In the genomic region with DNA sequence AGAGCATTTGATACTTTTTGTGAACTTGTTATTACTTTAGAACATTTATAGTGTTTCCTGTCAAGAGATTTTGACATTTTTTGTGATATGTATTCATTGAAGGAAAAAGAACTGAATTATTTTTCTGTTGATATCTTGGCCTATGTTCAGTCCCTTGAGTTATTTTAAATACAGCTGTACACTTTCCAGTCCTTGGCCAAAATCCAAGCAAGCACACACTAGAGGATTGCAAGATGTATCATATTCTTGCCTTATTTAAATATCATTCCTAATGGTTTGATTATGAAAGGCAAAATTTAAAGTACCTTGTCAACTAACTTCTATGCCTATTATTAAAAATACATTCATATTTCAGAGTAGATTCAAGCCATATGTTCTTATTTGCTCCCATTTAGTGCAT, we compare ENCODE assay signal across 28 mouse cellular contexts.
DNase-seq lines count a peak whose midpoint lies in the region; ATAC-seq and TF ChIP-seq lines count a peak whose summit lies in the region.
"Had no signal": no experiment of that assay in that cellular context is flagged by ENCODE, and none has a peak within 500 bp of the region (broad histone marks: within the 10 kb centered on the region; RNA-seq: fewer than 3 reads in every experiment).

No protein-coding gene starts in this region.

- peak; percentile 31 for DNase-seq in forebrain, embryonic 14.5 days (ENCODE audit: low spot score)
- peak; percentile 53 for DNase-seq in limb, embryonic 14.5 days (ENCODE audit: low spot score)
- DNase-seq in limb, embryonic 10.5 days (ENCODE audit: low spot score), result no peak
- peak; percentile 9 for DNase-seq in lung, postnatal 0 days (ENCODE audit: low spot score)
- no peak for DNase-seq in lung, postnatal 36 days
- peak; percentile 31 for DNase-seq in brain, embryonic 14.5 days (ENCODE audit: low read depth)
- DNase-seq: adrenal gland, postnatal 10 days; adrenal gland, postnatal 36 days; B cell, adult 2 months; cerebellum, adult 11-12 months; cerebellum, adult 8-10 months; cerebellum, postnatal 10 days; cerebellum, postnatal 36 days; embryo, embryonic 11 days; gastrocnemius, postnatal 10 days; gastrocnemius, postnatal 36 days; heart, adult 2 months; heart, postnatal 14 days; heart, postnatal 4 days had no signal

- H3K4me3 ChIP-seq in forebrain, embryonic 14.5 days (ENCODE audit: low read depth, low read length), result no peak overlapping the region
- no peak overlapping the region for H3K4me3 ChIP-seq in forebrain, embryonic 13.5 days
- no peak overlapping the region for H3K4me3 ChIP-seq in limb, embryonic 14.5 days (replicated peaks; ENCODE audit: low read length)
- no peak overlapping the region for H3K4me3 ChIP-seq in limb, embryonic 10.5 days
- no peak overlapping the region for H3K4me3 ChIP-seq in lung, postnatal 0 days (ENCODE audit: low read depth, low read length)
- H3K4me3 ChIP-seq: embryonic facial prominence, embryonic 15.5 days; heart, adult 2 months; heart, embryonic 10.5 days; heart, embryonic 13.5 days had no signal

- no peak for TF ChIP-seq EP300 in lung, postnatal 0 days (IDR thresholded peaks at IDR 0.05)

- ATAC-seq in forebrain, embryonic 14.5 days, result no peak
- ATAC-seq in forebrain, embryonic 13.5 days, result no peak
- ATAC-seq in limb, embryonic 14.5 days (ENCODE audit: low FRiP score, low read depth), result no peak
- no peak for ATAC-seq in lung, postnatal 0 days
- ATAC-seq: hindbrain, postnatal 0 days; Patski had no signal

- no peaks in the 10 kb centered on the region for H3K4me1 ChIP-seq in forebrain, embryonic 14.5 days (ENCODE audit: control insufficient read depth, insufficient read depth, low read length)
- H3K4me1 ChIP-seq in forebrain, embryonic 13.5 days, result no peaks in the 10 kb centered on the region
- H3K4me1 ChIP-seq in limb, embryonic 14.5 days (ENCODE audit: control insufficient read depth, insufficient read depth, low read length), result no peaks in the 10 kb centered on the region
- no peaks in the 10 kb centered on the region for H3K4me1 ChIP-seq in limb, embryonic 10.5 days
- no peaks in the 10 kb centered on the region for H3K4me1 ChIP-seq in lung, postnatal 0 days (ENCODE audit: insufficient read depth, low read depth, low read length)
- H3K4me1 ChIP-seq: embryonic facial prominence, embryonic 15.5 days; heart, embryonic 10.5 days; heart, embryonic 13.5 days had no signal

- no peaks in the 10 kb centered on the region for H3K27me3 ChIP-seq in forebrain, embryonic 14.5 days (replicated peaks; ENCODE audit: control insufficient read depth, insufficient read depth, low read length)
- no peaks in the 10 kb centered on the region for H3K27me3 ChIP-seq in forebrain, embryonic 13.5 days
- H3K27me3 ChIP-seq in limb, embryonic 14.5 days (ENCODE audit: control insufficient read depth, insufficient read depth, low read length), result no peaks in the 10 kb centered on the region
- no peaks in the 10 kb centered on the region for H3K27me3 ChIP-seq in limb, embryonic 10.5 days (ENCODE audit: low read depth, poor library complexity, severe bottlenecking)
- no peaks in the 10 kb centered on the region for H3K27me3 ChIP-seq in lung, postnatal 0 days (replicated peaks; ENCODE audit: insufficient read depth, low read length)
- H3K27me3 ChIP-seq: CH12.LX; embryonic facial prominence, embryonic 15.5 days; heart, embryonic 13.5 days; Patski had no signal

- no peaks in the 10 kb centered on the region for H3K9me3 ChIP-seq in forebrain, embryonic 14.5 days (replicated peaks; ENCODE audit: control insufficient read depth, low read length)
- no peaks in the 10 kb centered on the region for H3K9me3 ChIP-seq in forebrain, embryonic 13.5 days (replicated peaks)
- H3K9me3 ChIP-seq in limb, embryonic 14.5 days (ENCODE audit: control insufficient read depth, low read length), result no peaks in the 10 kb centered on the region
- no peaks in the 10 kb centered on the region for H3K9me3 ChIP-seq in limb, embryonic 10.5 days (replicated peaks)
- no peaks in the 10 kb centered on the region for H3K9me3 ChIP-seq in lung, postnatal 0 days (ENCODE audit: low read length)
- H3K9me3 ChIP-seq: embryonic facial prominence, embryonic 15.5 days; G1E; heart, embryonic 10.5 days; heart, embryonic 13.5 days had no signal

- H3K36me3 ChIP-seq in forebrain, embryonic 14.5 days (ENCODE audit: control insufficient read depth, insufficient read depth, low read length), result no peaks in the 10 kb centered on the region
- H3K36me3 ChIP-seq in forebrain, embryonic 13.5 days (ENCODE audit: poor library complexity, severe bottlenecking), result no peaks in the 10 kb centered on the region
- no peaks in the 10 kb centered on the region for H3K36me3 ChIP-seq in limb, embryonic 14.5 days (ENCODE audit: control insufficient read depth, insufficient read depth, low read length)
- H3K36me3 ChIP-seq in limb, embryonic 10.5 days, result no peaks in the 10 kb centered on the region
- no peaks in the 10 kb centered on the region for H3K36me3 ChIP-seq in lung, postnatal 0 days (ENCODE audit: insufficient read depth, low read length)
- H3K36me3 ChIP-seq: embryonic facial prominence, embryonic 15.5 days; G1E; heart, embryonic 10.5 days; heart, embryonic 13.5 days had no signal

- no peak overlapping the region for H3K27ac ChIP-seq in forebrain, embryonic 14.5 days (ENCODE audit: low read depth, low read length)
- H3K27ac ChIP-seq in forebrain, embryonic 13.5 days, result no peak overlapping the region
- no peak overlapping the region for H3K27ac ChIP-seq in limb, embryonic 14.5 days (replicated peaks; ENCODE audit: low read depth, low read length)
- H3K27ac ChIP-seq in limb, embryonic 10.5 days, result no peak overlapping the region
- no peak overlapping the region for H3K27ac ChIP-seq in lung, postnatal 0 days (ENCODE audit: low read length)
- H3K27ac ChIP-seq: embryonic facial prominence, embryonic 15.5 days; heart, adult 2 months; heart, embryonic 10.5 days; heart, embryonic 13.5 days; hindbrain, embryonic 14.5 days; hindbrain, postnatal 0 days had no signal

- no peak overlapping the region for H3K9ac ChIP-seq in forebrain, embryonic 14.5 days (ENCODE audit: low read length)
- H3K9ac ChIP-seq in forebrain, embryonic 13.5 days, result no peak overlapping the region
- no peak overlapping the region for H3K9ac ChIP-seq in limb, embryonic 14.5 days (ENCODE audit: low read depth, low read length, severe bottlenecking)
- H3K9ac ChIP-seq in lung, postnatal 0 days (replicated peaks; ENCODE audit: low read depth), result no peak overlapping the region
- H3K9ac ChIP-seq: embryonic facial prominence, embryonic 15.5 days; heart, embryonic 13.5 days; hindbrain, embryonic 14.5 days had no signal

- H3K4me2 ChIP-seq in forebrain, embryonic 14.5 days (ENCODE audit: low read length), result no peak overlapping the region
- no peak overlapping the region for H3K4me2 ChIP-seq in forebrain, embryonic 13.5 days
- H3K4me2 ChIP-seq in limb, embryonic 14.5 days (replicated peaks; ENCODE audit: low read depth, low read length, severe bottlenecking), result no peak overlapping the region
- no peak overlapping the region for H3K4me2 ChIP-seq in lung, postnatal 0 days (replicated peaks; ENCODE audit: low read depth, low read length)
- H3K4me2 ChIP-seq: embryonic facial prominence, embryonic 15.5 days; heart, embryonic 13.5 days; hindbrain, embryonic 14.5 days had no signal

- no peak for TF ChIP-seq POLR2A in limb, embryonic 14.5 days (IDR thresholded peaks at IDR 0.05; ENCODE audit: borderline replicate concordance, extremely low read depth, insufficient read depth, insufficient read length)
- no peak for TF ChIP-seq POLR2A in brain, embryonic 14.5 days (IDR thresholded peaks at IDR 0.05; ENCODE audit: borderline replicate concordance, extremely low read depth, insufficient read depth, insufficient read length, poor library complexity, severe bottlenecking)

- no peak for TF ChIP-seq CTCF in lung, postnatal 0 days (IDR thresholded peaks at IDR 0.05)
- TF ChIP-seq CTCF in brain, embryonic 14.5 days (IDR thresholded peaks at IDR 0.05; ENCODE audit: borderline replicate concordance, extremely low read depth, insufficient read depth, insufficient read length), result no peak

Comparison
In these comparisons a context has a peak if more than half of its experiments do, and no peak if none do; other contexts are left out.
1. DNase-seq: peak in forebrain, embryonic 14.5 days (single experiment), limb, embryonic 14.5 days (single experiment), lung, postnatal 0 days (single experiment) and brain, embryonic 14.5 days (single experiment); none in limb, embryonic 10.5 days (single experiment) and lung, postnatal 36 days (single experiment).